Mouse (Mus musculus): ENCODE results near the gene Serpina6.

GRCm38 (mm10) chr12:103598411-103598810 lies 58.6 kb downstream of the Serpina6 start:
- TF ChIP-seq CTCF (IDR thresholded peaks at IDR 0.05; ENCODE audit: insufficient read depth, low read length) (no peak), POLR2A (IDR thresholded peaks at IDR 0.05; ENCODE audit: borderline replicate concordance, extremely low read depth, low read depth, low read length) (no peak)

Measured in lung, adult 2 months (tissue).